Mouse (Mus musculus): ENCODE measurements around the gene Fbxl18. TPM values are rescaled to one million over a fixed set of nuclear protein-coding genes. Genes with fewer than 3 reads are reported as not detected.
"Not testable (repeated sequence)": the region's sequence is repeated elsewhere in the genome, so short reads cannot be mapped to it uniquely, and the experiment has no call there.

The Fbxl18 gene
- polyA plus RNA-seq, 1 experiment = 11.5 TPM

- no peak for TF ChIP-seq CTCF (conservative IDR thresholded peaks at IDR 0.05; ENCODE audit: insufficient read depth, insufficient read length, low read depth, low read length)
- TF ChIP-seq POLR2A (IDR thresholded peaks at IDR 0.05; ENCODE audit: low read depth, low read length) = no peak
- Histone ChIP-seq H3K27ac (ENCODE audit: insufficient read depth, low read depth, low read length) (no peak overlapping the region), H3K27me3 (replicated peaks; ENCODE audit: control insufficient read depth, insufficient read depth, low read length) (no peaks in the 10 kb centered on the region), H3K4me1 (ENCODE audit: control insufficient read depth, insufficient read depth, low read length) (no peaks in the 10 kb centered on the region; the same call in 1 of the 2 replicates), H3K36me3 (ENCODE audit: control insufficient read depth, insufficient read depth, low read length) (peaks cover 6% of the 10 kb centered on the region; the same call in 1 of the 2 replicates), H3K4me3 (ENCODE audit: insufficient read depth, low read depth, low read length) (no peak overlapping the region)
- no peak for DNase-seq
- 68% methylated on average over 9 of the region's 9 CpGs for WGBS
Observed at GRCm38 (mm10) chr5:142899057-142899601, 3.9 kb upstream of the Fbxl18 start.

DNA sequence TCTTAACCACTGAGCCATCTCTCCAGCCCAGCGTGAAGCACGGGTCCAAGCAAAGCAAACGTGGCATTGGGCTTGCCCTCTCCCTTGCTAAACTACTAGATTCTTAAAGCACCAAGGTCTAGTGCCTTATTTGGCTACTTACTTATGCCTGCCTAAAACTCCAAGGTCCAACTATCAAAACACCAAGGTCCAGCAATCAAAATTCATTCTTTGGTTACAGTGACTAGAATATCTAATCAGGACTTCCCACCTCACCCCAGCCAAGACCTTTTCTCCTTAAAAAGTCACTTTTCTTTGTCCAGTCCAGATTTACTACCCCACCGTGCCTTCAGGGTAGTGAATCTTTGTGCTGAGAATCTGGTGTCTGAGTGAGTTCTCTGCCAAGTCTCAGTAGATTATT is 3.1 kb upstream of the Fbxl18 start:
- no peak for DNase-seq
- no peaks in the 10 kb centered on the region for H3K27me3 ChIP-seq (replicated peaks; ENCODE audit: control insufficient read depth, insufficient read depth, low read length)
- peaks cover 2% of the 10 kb centered on the region; the same call in 1 of the 2 replicates for H3K36me3 ChIP-seq (ENCODE audit: control insufficient read depth, insufficient read depth, low read length)
- H3K4me3 ChIP-seq (ENCODE audit: insufficient read depth, low read depth, low read length) = no peak overlapping the region
- H3K4me1 ChIP-seq (ENCODE audit: control insufficient read depth, insufficient read depth, low read length) = no peaks in the 10 kb centered on the region
- H3K27ac ChIP-seq (ENCODE audit: insufficient read depth, low read depth, low read length) = no peak overlapping the region
- WGBS = 62% methylated on average over 4 of the region's 4 CpGs
- TF ChIP-seq POLR2A (IDR thresholded peaks at IDR 0.05; ENCODE audit: low read depth, low read length) (no peak), CTCF (conservative IDR thresholded peaks at IDR 0.05; ENCODE audit: insufficient read depth, insufficient read length, low read depth, low read length) (no peak)

- WGBS = 81% methylated on average over 7 of the region's 7 CpGs
- Histone ChIP-seq H3K4me1 (ENCODE audit: control insufficient read depth, insufficient read depth, low read length) (no peaks in the 10 kb centered on the region), H3K27ac (ENCODE audit: insufficient read depth, low read depth, low read length) (no peak overlapping the region), H3K36me3 (ENCODE audit: control insufficient read depth, insufficient read depth, low read length) (peaks cover under 1% of the 10 kb centered on the region; the same call in 1 of the 2 replicates), H3K27me3 (replicated peaks; ENCODE audit: control insufficient read depth, insufficient read depth, low read length) (no peaks in the 10 kb centered on the region), H3K4me3 (ENCODE audit: insufficient read depth, low read depth, low read length) (no peak overlapping the region)
- DNase-seq = no peak
- TF ChIP-seq POLR2A (IDR thresholded peaks at IDR 0.05; ENCODE audit: low read depth, low read length) = no peak
- TF ChIP-seq CTCF (conservative IDR thresholded peaks at IDR 0.05; ENCODE audit: insufficient read depth, insufficient read length, low read depth, low read length) = no peak
Observed at GRCm38 (mm10) chr5:142897568-142898248, 2.5 kb upstream of the Fbxl18 start.

DNA sequence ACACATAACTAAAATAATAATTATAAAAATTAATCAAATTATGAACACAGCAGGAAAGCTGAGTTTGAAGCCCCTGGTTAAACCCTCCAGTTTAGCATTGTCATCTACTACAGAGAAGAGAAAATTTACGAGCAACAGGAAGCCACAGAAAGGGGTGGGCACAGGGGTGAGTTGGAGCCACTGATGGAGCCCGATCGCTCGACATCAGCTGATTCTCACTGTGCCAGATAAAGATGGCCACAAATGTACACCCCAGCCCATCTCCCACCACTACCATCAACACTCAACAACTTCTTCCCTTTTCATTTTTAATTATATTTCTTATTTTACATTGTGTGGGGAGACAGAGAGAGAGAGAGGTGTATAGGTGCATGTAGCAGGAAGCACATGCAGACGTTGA is 1.5 kb upstream of the Fbxl18 start:
- 70% methylated on average over 5 of the region's 5 CpGs for WGBS

GRCm38 (mm10) chr5:142896192-142896591 is 971 bp upstream of the Fbxl18 start:
- no peak for TF ChIP-seq POLR2A (IDR thresholded peaks at IDR 0.05; ENCODE audit: low read depth, low read length)
- TF ChIP-seq CTCF (conservative IDR thresholded peaks at IDR 0.05; ENCODE audit: insufficient read depth, insufficient read length, low read depth, low read length) = peak; percentile 31
- no peak overlapping the region for H3K27ac ChIP-seq (ENCODE audit: insufficient read depth, low read depth, low read length)
- WGBS = 53% methylated on average over 10 of the region's 10 CpGs
- H3K27me3 ChIP-seq (replicated peaks; ENCODE audit: control insufficient read depth, insufficient read depth, low read length) = no peaks in the 10 kb centered on the region
- no peak for DNase-seq
- H3K36me3 ChIP-seq (ENCODE audit: control insufficient read depth, insufficient read depth, low read length) = no peaks in the 10 kb centered on the region
- no peaks in the 10 kb centered on the region for H3K4me1 ChIP-seq (ENCODE audit: control insufficient read depth, insufficient read depth, low read length)
- no peak overlapping the region for H3K4me3 ChIP-seq (ENCODE audit: insufficient read depth, low read depth, low read length)

More for the DNA sequence above, 1.5 kb upstream of the Fbxl18 start:
- TF ChIP-seq POLR2A (IDR thresholded peaks at IDR 0.05; ENCODE audit: low read depth, low read length) (no peak), CTCF (conservative IDR thresholded peaks at IDR 0.05; ENCODE audit: insufficient read depth, insufficient read length, low read depth, low read length) (no peak)
- no peak overlapping the region for H3K27ac ChIP-seq (ENCODE audit: insufficient read depth, low read depth, low read length)
- no peaks in the 10 kb centered on the region for H3K4me1 ChIP-seq (ENCODE audit: control insufficient read depth, insufficient read depth, low read length)
- H3K36me3 ChIP-seq (ENCODE audit: control insufficient read depth, insufficient read depth, low read length) = no peaks in the 10 kb centered on the region
- no peaks in the 10 kb centered on the region for H3K27me3 ChIP-seq (replicated peaks; ENCODE audit: control insufficient read depth, insufficient read depth, low read length)
- no peak for DNase-seq
- H3K4me3 ChIP-seq (ENCODE audit: insufficient read depth, low read depth, low read length) = no peak overlapping the region

DNA sequence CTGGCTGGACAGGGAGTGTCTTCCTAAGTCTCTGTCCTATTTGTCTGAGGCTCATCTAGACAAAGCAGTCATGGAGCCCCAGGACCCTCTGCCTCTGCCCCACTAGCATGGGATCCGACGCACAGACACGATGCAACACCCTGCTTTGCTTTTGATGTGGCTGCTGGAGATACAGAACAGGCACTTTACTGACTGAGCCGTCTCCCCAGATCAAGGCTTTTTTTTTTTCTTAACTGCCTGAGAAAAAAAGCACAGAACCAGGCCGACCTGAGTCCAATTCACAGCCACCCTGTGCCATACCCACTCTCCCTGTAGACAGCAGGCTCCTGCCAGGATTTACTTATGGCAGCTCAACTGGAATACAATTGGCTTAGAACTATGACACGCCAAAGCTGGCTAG is 3.8 kb downstream of the Fbxl18 start:
- no peak overlapping the region for H3K27ac ChIP-seq (ENCODE audit: insufficient read depth, low read depth, low read length)
- no peaks in the 10 kb centered on the region for H3K27me3 ChIP-seq (replicated peaks; ENCODE audit: control insufficient read depth, insufficient read depth, low read length)
- no peaks in the 10 kb centered on the region for H3K36me3 ChIP-seq (ENCODE audit: control insufficient read depth, insufficient read depth, low read length)
- no peak for TF ChIP-seq POLR2A (IDR thresholded peaks at IDR 0.05; ENCODE audit: low read depth, low read length)
- no peak for TF ChIP-seq CTCF (conservative IDR thresholded peaks at IDR 0.05; ENCODE audit: insufficient read depth, insufficient read length, low read depth, low read length)
- no peak for DNase-seq
- 78% methylated on average over 6 of the region's 6 CpGs for WGBS
- no peaks in the 10 kb centered on the region for H3K4me1 ChIP-seq (ENCODE audit: control insufficient read depth, insufficient read depth, low read length)
- H3K4me3 ChIP-seq (ENCODE audit: insufficient read depth, low read depth, low read length) = no peak overlapping the region

GRCm38 (mm10) chr5:142887533-142887932 is 7.7 kb downstream of the Fbxl18 start:
- not testable (repeated sequence) for H3K4me1 ChIP-seq (ENCODE audit: control insufficient read depth, insufficient read depth, low read length)

More at GRCm38 (mm10) chr5:142887533-142887932, 7.7 kb downstream of the Fbxl18 start:
- H3K4me3 ChIP-seq (ENCODE audit: insufficient read depth, low read depth, low read length); H3K27ac ChIP-seq (ENCODE audit: insufficient read depth, low read depth, low read length); H3K27me3 ChIP-seq (replicated peaks; ENCODE audit: control insufficient read depth, insufficient read depth, low read length); DNase-seq; H3K36me3 ChIP-seq (ENCODE audit: control insufficient read depth, insufficient read depth, low read length): not testable (repeated sequence)
- WGBS = 91% methylated on average over 3 of the region's 3 CpGs

Data from kidney, adult 2 months (tissue).